Mouse (Mus musculus) erythroid progenitor cell, adult 5-6 weeks (primary cell): ENCODE measurements around the gene Castor1. TPM values are rescaled to one million over a fixed set of nuclear protein-coding genes. Genes with fewer than 3 reads are reported as not detected.

ENCODE experiments used
- ATAC-seq: replicated peaks from 2 replicates; pipeline ENCODE4 v1.8.0; 2016; ENCODE audit warnings: moderate number of reproducible peaks, mild to moderate bottlenecking, moderate TSS enrichment, inconsistent platforms; ENCODE audit not compliant: poor library complexity, low FRiP score, severe bottlenecking
- total RNA-seq, 2 experiments: library from RNA; stranded (forward) in 1 of 2; stranded (reverse) in 1 of 2; fragments of 150-400 nt in 1 of 2; fragments of 186-747, 209-891 nt in 1 of 2; gene quantifications; 2 replicates each; pipeline versions ENCODE4 v1.2.3 to v1.2.4; 2015 to 2017; ENCODE audit warnings: low replicate concordance in 2 of 2

Castor1 gene
- total RNA-seq, 2 experiments from 2014 or later, result not detected

DNA sequence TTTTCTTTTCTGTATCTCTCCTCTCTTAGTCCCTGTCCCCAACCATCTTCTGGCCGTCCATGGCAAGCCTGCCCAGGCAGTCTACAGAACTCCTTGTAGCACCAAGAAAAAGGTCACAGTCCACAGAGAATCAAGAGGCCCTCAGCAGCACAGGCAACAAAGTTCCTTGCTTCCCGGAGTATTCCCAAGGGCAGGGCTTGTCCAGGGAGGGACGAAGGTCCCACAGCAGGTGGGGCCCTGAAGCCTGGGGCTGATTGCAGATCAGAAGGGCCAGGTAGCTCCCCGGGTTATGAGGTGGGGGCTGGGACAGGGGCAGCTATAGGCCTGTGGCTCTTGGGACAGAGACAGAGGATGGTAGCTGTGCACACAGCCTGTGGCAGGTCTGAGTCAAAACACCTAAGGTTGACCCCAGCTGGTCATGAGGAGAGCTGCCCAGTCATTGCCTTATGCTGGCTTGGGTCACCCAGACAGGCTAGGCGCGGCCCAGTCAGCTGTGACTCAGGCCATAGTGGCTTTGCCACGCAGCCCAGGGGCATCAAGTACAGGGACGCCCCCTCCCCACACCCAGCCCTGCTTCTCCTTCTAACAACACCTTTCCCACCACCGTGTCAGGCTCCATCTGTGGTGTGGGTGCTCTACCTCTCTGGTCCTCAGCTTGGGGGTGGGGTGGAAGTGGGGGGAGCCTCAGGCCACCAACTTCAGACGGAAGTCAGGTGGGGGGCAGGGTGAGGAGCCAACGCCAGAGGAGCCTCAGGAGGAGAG is 39.0 kb downstream of the Castor1 start, which contains the start of gene Lif:
Gene Lif (plus strand): TSS at position 712 of the 762 bp plus-strand sequence.
- no peak for ATAC-seq

- no peak for ATAC-seq
Observed at GRCm38 (mm10) chr11:4257756-4258155, 39.7 kb downstream of the Castor1 start.

GRCm38 (mm10) chr11:4258657-4259082 is 40.6 kb downstream of the Castor1 start:
- peak; percentile 85 for ATAC-seq

DNA sequence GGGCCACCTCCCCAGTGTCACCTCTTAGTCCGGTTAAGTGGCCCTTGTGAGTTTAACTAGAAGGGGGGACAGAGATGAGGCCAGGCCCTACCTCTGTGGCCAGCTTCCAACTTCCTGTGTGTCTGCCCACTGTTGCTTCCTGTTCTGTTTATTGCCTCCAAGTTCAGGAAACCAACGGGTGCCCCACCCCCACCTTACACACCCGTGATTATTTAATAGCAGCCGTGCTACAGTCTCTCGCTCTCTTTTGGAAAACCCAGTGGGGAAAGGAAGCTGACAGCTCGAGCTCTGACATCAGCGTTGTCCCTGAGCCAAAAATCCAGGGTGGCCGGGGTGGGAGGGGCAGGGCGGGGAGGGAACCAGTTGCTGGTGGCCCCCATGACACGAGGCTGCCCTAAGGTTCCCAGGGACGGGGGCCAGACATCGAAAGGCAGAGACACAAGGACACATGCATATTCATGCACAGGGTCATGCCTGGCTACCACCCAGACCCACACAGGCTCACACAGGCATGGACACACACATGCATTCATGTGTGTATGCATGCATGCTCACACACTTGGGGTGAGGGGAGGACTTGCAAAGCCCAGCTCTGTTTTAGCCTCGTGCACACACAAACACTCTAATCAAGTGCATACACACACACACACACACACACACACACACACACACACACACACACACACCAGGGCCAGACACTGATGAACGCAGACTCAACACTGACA is 42.6 kb downstream of the Castor1 start:
- no peak for ATAC-seq

DNA sequence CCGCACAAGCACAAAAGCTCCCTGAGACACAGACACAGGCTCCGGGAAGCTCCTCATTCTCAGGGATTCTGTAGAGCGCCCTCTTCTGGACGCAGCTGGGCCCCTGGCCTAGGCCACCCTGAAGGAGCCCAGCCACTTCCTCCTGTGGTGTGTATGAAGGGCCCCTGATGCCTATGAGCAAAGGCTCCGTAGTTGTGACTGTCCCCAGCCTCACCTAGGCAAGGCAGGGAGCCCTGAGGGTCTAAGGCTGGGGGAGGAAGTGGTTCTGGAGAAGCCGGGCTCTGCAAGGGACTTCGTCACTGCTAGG is 43.1 kb downstream of the Castor1 start:
- ATAC-seq, result no peak

DNA sequence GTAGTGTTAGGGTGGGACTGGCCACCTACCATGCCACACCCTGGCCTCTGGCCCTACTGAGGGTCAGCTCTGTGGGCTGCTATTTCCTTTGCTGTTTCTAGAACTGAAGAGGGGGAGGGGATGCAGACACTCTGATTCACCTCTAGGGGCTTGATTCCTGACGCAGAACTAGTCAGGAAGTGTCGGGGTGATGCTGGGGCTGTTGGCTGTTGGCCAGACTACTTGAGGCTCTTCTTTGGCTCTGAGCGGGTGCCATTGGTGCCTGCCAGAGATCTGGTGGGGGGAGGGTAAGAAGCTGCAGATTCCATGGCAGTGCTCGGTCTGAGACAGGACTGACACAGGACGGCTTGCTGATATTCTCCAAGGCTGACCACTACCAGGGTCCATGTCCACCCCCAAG is 43.9 kb downstream of the Castor1 start:
- ATAC-seq, result no peak

GRCm38 (mm10) chr11:4262847-4263246 is 44.8 kb downstream of the Castor1 start:
- no peak for ATAC-seq

- ATAC-seq, result no peak
Observed at GRCm38 (mm10) chr11:4263296-4263695, 45.3 kb downstream of the Castor1 start.

DNA sequence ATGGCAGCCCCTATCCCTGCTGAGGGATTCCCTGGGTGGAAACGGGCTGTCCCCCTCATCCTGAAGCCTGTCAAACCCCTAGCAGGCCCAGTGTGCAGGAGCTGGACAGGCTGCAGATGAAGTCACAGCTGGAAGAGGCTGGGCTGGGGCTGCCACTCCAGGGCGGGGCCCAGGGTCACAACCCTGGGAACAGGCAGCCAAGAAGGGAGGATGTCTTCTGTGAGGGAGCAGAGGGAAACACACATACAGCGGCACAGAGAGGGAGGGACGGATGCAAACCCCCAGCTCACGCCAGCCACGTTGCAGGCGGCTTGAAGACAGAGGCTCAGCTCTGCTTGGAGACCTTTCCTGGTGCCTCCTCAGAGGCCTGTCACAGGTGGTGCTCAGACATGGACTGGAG is 46.0 kb downstream of the Castor1 start:
- ATAC-seq, result no peak

DNA sequence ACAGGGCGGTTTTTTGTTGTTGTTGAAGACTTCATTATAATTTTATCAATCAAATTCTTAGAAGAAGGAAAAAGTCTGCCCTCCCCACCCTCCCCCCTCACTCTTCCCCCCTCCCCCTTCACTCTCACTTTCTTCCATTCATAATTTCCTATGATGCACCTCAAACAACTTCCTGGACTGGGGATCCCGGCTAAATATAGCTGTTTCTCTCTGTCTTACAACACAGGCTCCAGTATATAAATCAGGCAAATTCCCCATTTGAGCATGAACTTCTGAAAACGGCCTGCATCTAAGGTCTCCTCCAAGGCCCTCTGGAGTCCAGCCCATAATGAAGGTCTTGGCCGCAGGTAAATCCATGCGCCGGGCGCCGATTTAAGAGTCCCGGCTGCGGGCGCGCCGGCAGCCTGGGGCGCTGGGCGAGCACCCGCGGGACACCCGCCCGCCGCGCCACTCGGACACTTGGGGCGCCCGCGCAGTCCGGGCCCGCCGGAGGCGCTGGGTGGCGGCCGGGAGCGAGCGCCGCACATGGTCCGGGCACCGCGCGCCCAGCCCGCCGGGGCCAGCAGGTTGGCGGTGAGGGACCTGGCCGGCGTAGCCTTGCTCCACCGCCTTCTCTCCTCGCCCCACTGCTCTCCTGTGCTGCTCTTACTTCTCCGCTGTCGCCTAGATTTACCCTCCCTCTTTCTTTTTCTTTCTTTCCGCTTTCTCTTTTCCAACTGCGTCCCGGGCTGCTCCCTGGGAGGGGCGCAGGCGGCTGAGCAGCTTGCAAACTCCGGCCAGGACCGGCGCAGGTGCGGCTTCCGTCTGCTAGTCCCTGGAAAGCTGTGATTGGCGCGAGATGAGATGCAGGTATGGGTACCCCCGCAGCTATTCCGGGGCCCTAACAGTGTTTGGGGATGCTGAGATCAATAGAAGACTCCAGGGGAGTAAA is 48.5 kb downstream of the Castor1 start:
- no peak for ATAC-seq

- no peak for ATAC-seq
Observed at GRCm38 (mm10) chr11:4267202-4267578, 49.2 kb downstream of the Castor1 start.

GRCm38 (mm10) chr11:4268500-4268899 is 50.5 kb downstream of the Castor1 start:
- no peak for ATAC-seq

DNA sequence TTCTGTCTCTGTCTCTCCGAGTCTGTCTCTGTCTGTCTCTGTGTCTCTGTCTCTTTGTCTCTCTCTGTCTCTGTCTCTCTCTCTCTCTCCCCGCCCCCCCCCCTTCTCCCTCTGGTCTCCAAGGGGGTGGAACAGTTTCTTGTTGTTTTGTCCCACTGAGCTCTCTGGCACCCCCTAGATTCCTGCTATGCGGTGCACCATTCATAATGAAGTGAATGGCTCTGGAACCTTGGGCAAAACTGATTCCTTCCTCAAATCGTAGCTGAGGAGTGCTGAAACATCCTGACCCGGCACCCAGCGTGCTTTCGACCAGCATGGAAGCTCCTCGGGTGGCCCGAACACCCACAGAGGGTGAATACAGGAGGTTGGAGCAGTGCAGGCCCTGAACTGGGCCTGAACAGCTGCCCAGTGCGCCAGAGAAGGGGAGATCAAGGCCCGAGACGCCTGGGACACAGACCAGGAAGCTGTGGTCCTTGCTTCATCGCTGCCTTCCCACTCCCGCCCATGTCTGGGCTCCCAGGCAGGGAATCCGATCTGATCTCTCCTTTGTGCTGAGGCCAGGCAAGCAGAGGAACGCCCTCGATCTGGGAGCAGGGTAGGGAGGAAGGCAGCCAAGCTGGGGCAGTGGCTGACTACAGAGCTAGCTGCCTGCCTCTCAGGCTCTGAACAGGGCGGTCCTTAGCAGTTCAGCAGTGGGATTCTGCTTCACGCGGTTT is 52.9 kb downstream of the Castor1 start:
- ATAC-seq, result 0 out of 2 replicates have a peak, but pooled peaks have one; percentile 20

- ATAC-seq, result no peak
Observed at GRCm38 (mm10) chr11:4271544-4271943, 53.5 kb downstream of the Castor1 start.

Other genes with a start within 250 kb of the Castor1 start
- gene 4930556J24Rik, start 241.4 kb upstream of the Castor1 start, total RNA-seq (2015; ENCODE audit: low replicate concordance), result not detected in 2 replicates
- not detected in 2 replicates for gene 4930556J24Rik, start 241.4 kb upstream of the Castor1 start, total RNA-seq (2017; ENCODE audit: low replicate concordance)
- not detected in 2 replicates for gene Gal3st1, start 234.6 kb upstream of the Castor1 start, total RNA-seq (2015; ENCODE audit: low replicate concordance)
- gene Gal3st1, start 234.6 kb upstream of the Castor1 start, total RNA-seq (2017; ENCODE audit: low replicate concordance), result not detected in 2 replicates
- not detected in 2 replicates for gene Sec14l4, start 186.8 kb upstream of the Castor1 start, total RNA-seq (2015; ENCODE audit: low replicate concordance)
- not detected in 2 replicates for gene Sec14l4, start 186.8 kb upstream of the Castor1 start, total RNA-seq (2017; ENCODE audit: low replicate concordance)
- gene Sec14l3, start 153.4 kb upstream of the Castor1 start, total RNA-seq (2015; ENCODE audit: low replicate concordance), result not detected in 2 replicates
- gene Sec14l3, start 153.4 kb upstream of the Castor1 start, total RNA-seq (2017; ENCODE audit: low replicate concordance), result not detected in 2 replicates
- 4.0 and 10.1 TPM in 2 replicates for gene Mtfp1, start 122.8 kb upstream of the Castor1 start, total RNA-seq (2015; ENCODE audit: low replicate concordance)
- 2.8 and 8.0 TPM in 2 replicates for gene Mtfp1, start 122.8 kb upstream of the Castor1 start, total RNA-seq (2017; ENCODE audit: low replicate concordance)
- gene Sec14l2, start 94.8 kb upstream of the Castor1 start, total RNA-seq (2015; ENCODE audit: low replicate concordance), result 13.0 and 17.6 TPM in 2 replicates
- gene Sec14l2, start 94.8 kb upstream of the Castor1 start, total RNA-seq (2017; ENCODE audit: low replicate concordance), result 41.5 and 46.1 TPM in 2 replicates
- 2.9 and 6.3 TPM in 2 replicates for gene Rnf215, start 83.0 kb upstream of the Castor1 start, total RNA-seq (2015; ENCODE audit: low replicate concordance)
- gene Rnf215, start 83.0 kb upstream of the Castor1 start, total RNA-seq (2017; ENCODE audit: low replicate concordance), result 15.9 and 34.0 TPM in 2 replicates
- gene Ccdc157, start 57.9 kb upstream of the Castor1 start, total RNA-seq (2015; ENCODE audit: low replicate concordance), result 0.42 and 0.72 TPM in 2 replicates
- 1.5 and 5.8 TPM in 2 replicates for gene Ccdc157, start 57.9 kb upstream of the Castor1 start, total RNA-seq (2017; ENCODE audit: low replicate concordance)
- gene Sf3a1, start 57.9 kb upstream of the Castor1 start, total RNA-seq (2015; ENCODE audit: low replicate concordance), result 42.2 and 60.4 TPM in 2 replicates
- 23.9 and 24.6 TPM in 2 replicates for gene Sf3a1, start 57.9 kb upstream of the Castor1 start, total RNA-seq (2017; ENCODE audit: low replicate concordance)
- 2.2 and 2.5 TPM in 2 replicates for gene Tbc1d10a, start 31.4 kb upstream of the Castor1 start, total RNA-seq (2015; ENCODE audit: low replicate concordance)
- 3.0 and 4.2 TPM in 2 replicates for gene Tbc1d10a, start 31.4 kb upstream of the Castor1 start, total RNA-seq (2017; ENCODE audit: low replicate concordance)
- 2.2 and 4.6 TPM in 2 replicates for gene Osm, start 18.2 kb downstream of the Castor1 start, total RNA-seq (2015; ENCODE audit: low replicate concordance)
- gene Osm, start 18.2 kb downstream of the Castor1 start, total RNA-seq (2017; ENCODE audit: low replicate concordance), result 3.7 and 4.3 TPM in 2 replicates
- not detected in 2 replicates for gene Lif, start 39.3 kb downstream of the Castor1 start, total RNA-seq (2015; ENCODE audit: low replicate concordance)
- 0.39 TPM in 1 of 2 replicates, not detected in the other for gene Lif, start 39.3 kb downstream of the Castor1 start, total RNA-seq (2017; ENCODE audit: low replicate concordance)
- not detected in 2 replicates for gene Hormad2, start 222.9 kb downstream of the Castor1 start, total RNA-seq (2015; ENCODE audit: low replicate concordance)
- not detected in 2 replicates for gene Hormad2, start 222.9 kb downstream of the Castor1 start, total RNA-seq (2017; ENCODE audit: low replicate concordance)